Mouse (Mus musculus) gastrocnemius, adult 8-10 months (tissue): ENCODE data around the gene Tec. TPM values are rescaled to one million over a fixed set of nuclear protein-coding genes. Genes with fewer than 3 reads are reported as not detected.
A peak's percentile ranks its signal among the peaks of the same experiment; 100 is the strongest.

Experiments
- DNase-seq, 2 experiments: peaks; one replicate each; pipeline ENCODE4 v3.0.0; 2022; ENCODE audit warnings: low spot score in 2 of 2
- total RNA-seq, 4 experiments: library from RNA; stranded (reverse); gene quantifications; 2 replicates each; pipeline ENCODE4 v1.2.4; 2022

The Tec gene
- total RNA-seq, 4 experiments from 2014 or later: 1.1 to 2.6 (median 1.6) TPM

GRCm38 (mm10) chr5:72893987-72894386 is 25.7 kb upstream of the Tec start:
- no peak for DNase-seq

- DNase-seq: peak in 1 of 2 experiments; percentile 15
Measured at GRCm38 (mm10) chr5:72891534-72891933, 23.3 kb upstream of the Tec start.

GRCm38 (mm10) chr5:72888260-72888659 is 20.0 kb upstream of the Tec start:
- DNase-seq: no peak

GRCm38 (mm10) chr5:72886458-72887222 is 18.4 kb upstream of the Tec start:
- DNase-seq: no peak

GRCm38 (mm10) chr5:72883706-72884105 is 15.4 kb upstream of the Tec start:
- no peak for DNase-seq

- DNase-seq: no peak
Measured at GRCm38 (mm10) chr5:72882412-72882765, 14.1 kb upstream of the Tec start.

- no peak for DNase-seq
Measured at GRCm38 (mm10) chr5:72881748-72882411, 13.6 kb upstream of the Tec start.

- no peak for DNase-seq
Measured at GRCm38 (mm10) chr5:72879736-72880135, 11.5 kb upstream of the Tec start.

GRCm38 (mm10) chr5:72871114-72871513 is 2.8 kb upstream of the Tec start:
- DNase-seq: no peak

GRCm38 (mm10) chr5:72869779-72870608 is 1.7 kb upstream of the Tec start:
- DNase-seq: no peak

GRCm38 (mm10) chr5:72867036-72867672 is 1.1 kb downstream of the Tec start:
- no peak for DNase-seq

- DNase-seq: no peak
Measured at GRCm38 (mm10) chr5:72866260-72866905, 1.9 kb downstream of the Tec start.

- no peak for DNase-seq
Measured at GRCm38 (mm10) chr5:72864654-72865178, 3.6 kb downstream of the Tec start.

GRCm38 (mm10) chr5:72863166-72863565 is 5.1 kb downstream of the Tec start:
- DNase-seq: no peak

GRCm38 (mm10) chr5:72861726-72862385 is 6.4 kb downstream of the Tec start:
- DNase-seq: no peak

GRCm38 (mm10) chr5:72860899-72861298 is 7.4 kb downstream of the Tec start:
- DNase-seq: no peak

GRCm38 (mm10) chr5:72858306-72858705 is 10.0 kb downstream of the Tec start:
- DNase-seq: no peak

- DNase-seq: no peak
Measured at GRCm38 (mm10) chr5:72857756-72858155, 10.5 kb downstream of the Tec start.

- DNase-seq: no peak
Measured at GRCm38 (mm10) chr5:72856255-72856878, 11.9 kb downstream of the Tec start.

GRCm38 (mm10) chr5:72855685-72856124 is 12.6 kb downstream of the Tec start:
- peak; percentile 63 to 82 for DNase-seq
